Mouse (Mus musculus) hindbrain, postnatal 0 days (tissue): ENCODE measurements at regions not wholly inside any gene's neighbourhood (a gene's known extent, or its start where the extent isn't known, plus 50 kb on each side); places are given as distances from the start of the nearest gene placed in this dataset.

ENCODE experiments used
- ATAC-seq: fragments of 200-750 bp; cut with Nextera tagmentation; 2 replicates; pipeline ENCODE4 v1.8.0; 2017; ENCODE audit warnings: mild to moderate bottlenecking, moderate TSS enrichment, moderate library complexity
- DNase-seq: peaks from one replicate; pipeline ENCODE4 v3.0.0-alpha.2; 2015; ENCODE audit warnings: low spot score
- H3K27ac ChIP-seq: fragments of 300-500 bp; sonication (generic); 2 replicates; pipeline ENCODE4 v1.5.1; 2014; ENCODE audit warnings: mild to moderate bottlenecking
- H3K27me3 ChIP-seq: fragments of 300-500 bp; sonication (generic); 2 replicates; pipeline ENCODE4 v1.6.1; 2014; ENCODE audit warnings: low read length, mixed read lengths; ENCODE audit not compliant: insufficient read depth
- H3K36me3 ChIP-seq: fragments of 300-500 bp; sonication (generic); 2 replicates; pipeline ENCODE4 v1.6.1; 2014; ENCODE audit warnings: low read length, mixed read lengths; ENCODE audit not compliant: insufficient read depth
- H3K4me1 ChIP-seq: fragments of 300-500 bp; sonication (generic); 2 replicates; pipeline ENCODE4 v1.6.1; 2014; ENCODE audit warnings: antibody characterized with exemption, low read length, mixed read lengths; ENCODE audit not compliant: insufficient read depth
- H3K4me2 ChIP-seq: fragments of 300-500 bp; sonication (generic); 2 replicates; pipeline ENCODE4 v1.6.1; 2014; ENCODE audit warnings: low read depth, mild to moderate bottlenecking, low read length, moderate library complexity, mixed read lengths
- H3K4me3 ChIP-seq: fragments of 300-500 bp; sonication (generic); 2 replicates; pipeline ENCODE4 v1.5.1; 2014; ENCODE audit warnings: low read length
- H3K9ac ChIP-seq: fragments of 300-500 bp; sonication (generic); replicated peaks from 2 replicates; pipeline ENCODE4 v1.6.1; 2014; ENCODE audit warnings: mild to moderate bottlenecking, low read length, moderate library complexity, mixed read lengths
- H3K9me3 ChIP-seq: fragments of 300-500 bp; sonication (generic); 2 replicates; pipeline ENCODE4 v1.6.1; 2016; ENCODE audit warnings: low read length, mixed read lengths
- CTCF ChIP-seq: IDR thresholded peaks from 2 replicates; pipeline ENCODE4 v1.5.1; 2016; ENCODE audit warnings: antibody characterized with exemption, control low read depth, low read depth
- WGBS: fragments of 180-500 bp; shearing (Covaris S2); extraction: QIAGEN DNeasy Blood & Tissue Kit; methylation state at CpG from one replicate; pipeline ENCODE4 v1.1.7; 2014; 5-methylcytosine and 5-hydroxymethylcytosine counted together

DNA sequence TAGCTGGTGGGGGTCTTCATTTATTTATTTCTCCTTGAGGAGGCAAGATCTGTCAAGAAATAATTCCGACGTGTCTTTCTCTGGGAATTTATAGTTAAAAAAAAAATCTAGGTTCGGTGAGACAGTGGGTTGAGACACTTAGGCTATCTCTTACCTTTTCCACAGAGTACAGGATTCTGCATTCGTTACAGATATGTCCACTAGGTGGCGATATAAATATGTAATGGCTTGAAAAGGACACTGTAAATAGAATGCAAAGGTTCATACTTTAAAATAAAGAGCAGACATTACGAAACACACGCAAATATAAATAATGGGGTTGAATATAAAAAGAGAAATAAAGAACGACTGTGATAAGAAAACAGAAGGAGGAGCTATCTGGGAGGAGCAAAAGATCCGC is 517.5 kb downstream of the Cps1 start:
- no peaks in the 10 kb centered on the region for H3K4me1 ChIP-seq
- DNase-seq (peak; percentile 89), ATAC-seq (peak; percentile 78)
- H3K27ac ChIP-seq = no peak overlapping the region
- no peak overlapping the region for H3K4me2 ChIP-seq
- peak; percentile 76 for TF ChIP-seq CTCF
- H3K36me3 ChIP-seq = no peaks in the 10 kb centered on the region
- H3K4me3 ChIP-seq = no peak overlapping the region
- no peaks in the 10 kb centered on the region for H3K27me3 ChIP-seq
- H3K9ac ChIP-seq = no peak overlapping the region
- no peaks in the 10 kb centered on the region for H3K9me3 ChIP-seq
- WGBS = 18% methylated on average over 9 of the region's 9 CpGs

GRCm38 (mm10) chr1:67640766-67641165 is 517.9 kb downstream of the Cps1 start:
- no peak overlapping the region for H3K4me3 ChIP-seq
- 54% methylated on average over 6 of the region's 6 CpGs for WGBS
- no peak overlapping the region for H3K9ac ChIP-seq
- no peaks in the 10 kb centered on the region for H3K9me3 ChIP-seq
- ATAC-seq (0 out of 2 replicates have a peak, but pooled peaks have one; percentile 15), DNase-seq (no peak)
- no peak overlapping the region for H3K4me2 ChIP-seq
- no peaks in the 10 kb centered on the region for H3K36me3 ChIP-seq
- H3K27me3 ChIP-seq = no peaks in the 10 kb centered on the region
- no peak for TF ChIP-seq CTCF
- no peak overlapping the region for H3K27ac ChIP-seq
- no peaks in the 10 kb centered on the region for H3K4me1 ChIP-seq

DNA sequence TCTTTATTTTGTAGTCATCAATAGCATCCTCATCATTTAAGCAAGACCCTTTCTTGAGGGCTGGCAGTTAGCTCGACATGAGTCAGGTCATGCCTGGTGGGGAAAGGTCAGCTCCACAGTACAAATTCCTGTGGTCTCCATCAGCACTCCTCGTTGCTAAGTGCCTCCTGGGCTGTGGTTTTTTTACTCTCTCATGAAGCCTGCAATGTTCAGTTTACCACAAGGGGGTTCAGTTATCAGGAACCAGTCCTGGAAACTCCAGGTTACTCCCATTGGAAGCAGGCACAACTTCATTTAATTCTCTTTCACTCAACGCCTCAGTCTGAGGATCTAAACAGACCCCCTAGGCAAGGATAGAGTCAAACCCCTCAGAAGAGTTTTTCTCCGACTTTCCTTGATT is 520.8 kb downstream of the Cps1 start:
- no peak overlapping the region for H3K27ac ChIP-seq
- H3K4me2 ChIP-seq = no peak overlapping the region
- H3K9ac ChIP-seq = no peak overlapping the region
- H3K9me3 ChIP-seq = no peaks in the 10 kb centered on the region
- peak; percentile 13 for DNase-seq
- H3K4me1 ChIP-seq = no peaks in the 10 kb centered on the region
- WGBS = 48% methylated on average over 4 of the region's 4 CpGs
- peak; percentile 29 for TF ChIP-seq CTCF
- H3K4me3 ChIP-seq = no peak overlapping the region
- H3K36me3 ChIP-seq = no peaks in the 10 kb centered on the region
- H3K27me3 ChIP-seq = no peaks in the 10 kb centered on the region
- ATAC-seq = no peak
